Mouse (Mus musculus): Measurements from ENCODE around the gene Hist1h4m. TPM values are rescaled to one million over a fixed set of nuclear protein-coding genes. Genes with fewer than 3 reads are reported as not detected.
A peak's percentile ranks its signal among the peaks of the same experiment; 100 is the strongest.
"Not testable (repeated sequence)": the region's sequence is repeated elsewhere in the genome, so short reads cannot be mapped to it uniquely, and the experiment has no call there.

The Hist1h4m gene
- 10 to 100 TPM; 50.3 to 50.9 TPM for total RNA-seq (2021)
- long read RNA-seq, experiment 1 = 0 reads
- long read RNA-seq, experiment 2 = 0 reads

GRCm38 (mm10) chr13:21811539-21811938 is at the start of gene Hist1h4m:
Gene Hist1h4m (plus strand): TSS chr13:21811746.
- DNase-seq = peak; percentile 38
- H3K4me3 ChIP-seq = peak within 1 kb of the TSS; percentile 46
- H3K27ac ChIP-seq; intact Hi-C loops (cut with DNase I): not testable (repeated sequence)

GRCm38 (mm10) chr13:21778814-21779766 is 32.5 kb upstream of the Hist1h4m start:
- intact Hi-C loops (cut with DNase I) = loop anchor here (5.0 kb wide), 1 partner anchor 263 kb away; the partner anchor contains the start of genes Hist1h2ag, Hist1h2bj and Hist1h4i
- no peak for TF ChIP-seq CTCF (IDR thresholded peaks at IDR 0.05)
- peak; percentile 74 for DNase-seq
- Histone ChIP-seq H3K27ac (peak overlapping the region; percentile 91), H3K4me3 (peak overlapping the region; percentile 76)

- peak; percentile 54 for DNase-seq
- Histone ChIP-seq H3K4me3 (peak within 1 kb of the TSS; percentile 76), H3K27ac (peak within 1 kb of the TSS; percentile 91)
- no peak for TF ChIP-seq CTCF (IDR thresholded peaks at IDR 0.05)
- intact Hi-C loops (cut with DNase I) = loop anchor here (5.0 to 10.0 kb wide), 3 partner anchors 65 to 1655 kb away; partner anchors contain the start of genes Hist1h2ag, Hist1h2ai, Hist1h2bj and Hist1h2bl
These were observed 31.5 kb upstream of the Hist1h4m start, which contains the start of gene Hist1h1b for GRCm38 (mm10) chr13:21779767-21780731. Gene Hist1h1b (minus strand): TSS chr13:21780625.

- H3K27ac ChIP-seq = no peak overlapping the region; the same call in 1 of the 2 replicates
- intact Hi-C loops (cut with DNase I) = loop anchor here (10.0 kb wide), 2 partner anchors 66 to 1654 kb away; partner anchors contain the start of genes Hist1h2ai, Hist1h2bl and Hist1h3h
- peak overlapping the region; percentile 76 for H3K4me3 ChIP-seq
- DNase-seq = no peak
- no peak for TF ChIP-seq CTCF (IDR thresholded peaks at IDR 0.05)
These were observed 30.5 kb upstream of the Hist1h4m start for GRCm38 (mm10) chr13:21781021-21781555.

DNA sequence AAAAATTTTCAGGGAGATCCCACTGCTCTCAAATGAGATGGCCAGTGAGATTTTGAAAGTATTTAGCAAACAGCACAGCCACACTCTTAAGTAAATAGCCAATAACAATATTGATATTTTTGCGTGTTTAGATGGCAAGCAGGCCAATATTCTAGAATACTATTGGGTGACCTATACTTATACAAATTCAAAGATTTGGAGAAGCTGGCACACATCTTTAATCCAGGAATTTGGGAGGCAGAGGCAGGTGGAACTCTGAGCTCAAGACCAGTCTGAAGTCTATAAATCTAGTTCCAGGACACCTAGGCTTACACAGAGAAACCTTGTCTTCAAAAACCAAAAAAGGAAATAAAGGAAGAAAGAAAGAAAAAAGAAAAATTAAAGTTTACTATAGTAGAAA is 29.9 kb upstream of the Hist1h4m start:
- no peak for DNase-seq
- H3K27ac ChIP-seq = no peak overlapping the region
- H3K4me3 ChIP-seq = no peak overlapping the region
- intact Hi-C loops (cut with DNase I) = loop anchor here (10.0 kb wide), 2 partner anchors 67 to 1653 kb away; partner anchors contain the start of genes Hist1h2ai, Hist1h2bl and Hist1h3h
- TF ChIP-seq CTCF (IDR thresholded peaks at IDR 0.05) = no peak

DNA sequence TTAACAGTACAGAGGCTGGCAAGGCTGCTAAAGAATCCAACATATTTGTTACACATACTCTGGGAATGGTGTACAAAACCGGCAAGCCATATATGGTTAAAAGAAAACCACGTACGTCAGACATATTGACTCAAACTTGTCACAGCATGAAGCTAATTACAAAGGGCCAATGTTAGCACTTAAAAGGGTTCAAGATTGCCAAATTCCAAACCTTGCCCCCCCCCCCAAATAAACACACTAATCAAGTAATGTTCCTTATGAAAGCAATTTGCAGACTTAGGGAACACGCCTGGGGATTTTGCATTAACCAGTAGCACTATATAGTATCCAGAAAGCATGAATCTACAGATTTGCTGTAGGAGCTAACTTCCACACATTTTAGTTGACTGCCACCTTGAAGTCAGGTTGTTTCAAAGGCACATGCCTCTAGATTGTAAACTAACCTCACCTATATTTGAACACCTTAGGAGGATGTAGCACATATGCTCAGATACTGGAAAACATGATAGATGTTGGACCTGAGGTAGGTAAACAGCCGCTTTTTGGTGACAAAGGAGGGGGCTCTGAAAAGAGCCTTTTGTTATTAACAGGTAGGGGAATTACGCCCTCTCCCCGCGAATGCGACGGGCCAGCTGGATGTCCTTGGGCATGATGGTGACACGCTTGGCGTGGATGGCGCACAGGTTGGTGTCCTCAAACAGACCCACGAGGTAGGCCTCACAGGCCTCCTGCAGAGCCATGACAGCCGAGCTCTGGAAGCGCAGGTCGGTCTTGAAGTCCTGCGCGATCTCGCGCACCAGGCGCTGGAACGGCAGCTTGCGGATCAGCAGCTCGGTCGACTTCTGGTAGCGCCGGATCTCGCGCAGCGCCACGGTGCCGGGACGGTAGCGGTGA is 28.9 kb upstream of the Hist1h4m start:
- H3K4me3 ChIP-seq = peak overlapping the region; percentile 76
- intact Hi-C loops (cut with DNase I) = loop anchor here (10.0 kb wide), 2 partner anchors 68 to 1652 kb away; partner anchors contain the start of genes Hist1h2ai, Hist1h2bl and Hist1h3h
- DNase-seq = not testable (repeated sequence)
- H3K27ac ChIP-seq = peak overlapping the region; percentile 81

DNA sequence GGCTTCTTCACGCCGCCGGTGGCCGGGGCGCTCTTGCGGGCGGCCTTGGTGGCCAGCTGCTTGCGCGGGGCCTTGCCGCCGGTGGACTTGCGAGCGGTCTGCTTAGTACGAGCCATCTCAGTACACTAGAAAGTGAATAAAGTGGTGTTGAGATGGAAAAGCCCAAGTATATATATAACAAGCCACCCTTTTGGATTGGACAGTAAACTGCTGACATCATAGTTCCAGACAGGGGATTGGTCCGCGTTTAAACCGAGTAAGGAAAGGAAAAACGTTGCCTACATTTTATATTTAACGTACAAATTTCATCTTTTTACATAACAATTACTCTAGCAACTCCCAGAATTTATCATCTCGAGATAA is 28.3 kb upstream of the Hist1h4m start, which contains the start of gene Hist1h3i:
Gene Hist1h3i (minus strand): TSS at position 116 of the 363 bp plus-strand sequence.
- intact Hi-C loops (cut with DNase I) = loop anchor here (10.0 kb wide), 2 partner anchors 68 to 1652 kb away; partner anchors contain the start of genes Hist1h2ai, Hist1h2bl and Hist1h3h
- TF ChIP-seq CTCF (IDR thresholded peaks at IDR 0.05) = no peak
- DNase-seq = peak; percentile 41
- Histone ChIP-seq H3K4me3 (peak within 1 kb of the TSS; percentile 76), H3K27ac (peak within 1 kb of the TSS; percentile 81)

GRCm38 (mm10) chr13:21783734-21784161 is 27.8 kb upstream of the Hist1h4m start:
- DNase-seq = no peak
- TF ChIP-seq CTCF (IDR thresholded peaks at IDR 0.05) = no peak
- Histone ChIP-seq H3K4me3 (peak overlapping the region; percentile 76), H3K27ac (peak overlapping the region; percentile 81)
- intact Hi-C loops (cut with DNase I) = loop anchor here (10.0 kb wide), 2 partner anchors 69 to 1651 kb away; partner anchors contain the start of genes Hist1h2ai, Hist1h2bl and Hist1h3h

DNA sequence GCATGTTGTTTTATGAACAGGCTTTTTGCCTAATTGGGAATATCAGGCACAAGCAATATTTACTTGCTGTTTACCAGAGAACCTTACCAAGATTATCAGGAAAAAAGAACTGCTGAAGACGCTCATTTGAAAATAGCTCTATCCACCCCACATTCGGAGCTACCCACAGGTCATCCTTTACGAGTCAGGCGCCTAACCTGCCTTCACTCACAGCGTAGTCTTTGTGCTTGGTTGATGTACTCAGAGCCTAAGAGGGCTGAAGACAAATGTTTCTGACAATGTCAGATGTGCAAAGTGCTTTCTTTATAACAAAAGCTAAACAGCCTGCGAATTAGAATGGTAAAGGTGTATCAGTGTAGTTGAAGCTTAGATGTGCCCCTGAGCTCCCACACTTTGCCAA is 27.2 kb upstream of the Hist1h4m start:
- H3K27ac ChIP-seq = no peak overlapping the region
- intact Hi-C loops (cut with DNase I) = loop anchor here (10.0 kb wide), 2 partner anchors 70 to 1650 kb away; partner anchors contain the start of genes Hist1h2ai, Hist1h2bl and Hist1h3h
- no peak for TF ChIP-seq CTCF (IDR thresholded peaks at IDR 0.05)

GRCm38 (mm10) chr13:21786189-21786898 is 25.2 kb upstream of the Hist1h4m start:
- Histone ChIP-seq H3K27ac (peak overlapping the region; percentile 51; the same call in 1 of the 2 replicates), H3K4me3 (peak overlapping the region; percentile 73)
- intact Hi-C loops (cut with DNase I) = loop anchor here (10.0 kb wide), 2 partner anchors 72 to 1648 kb away; partner anchors contain the start of genes Hist1h2ai, Hist1h2bl and Hist1h3h
- no peak for TF ChIP-seq CTCF (IDR thresholded peaks at IDR 0.05)
- DNase-seq = no peak

More for the DNA sequence above, 27.2 kb upstream of the Hist1h4m start:
- peak overlapping the region; percentile 76 for H3K4me3 ChIP-seq
- no peak for DNase-seq

DNA sequence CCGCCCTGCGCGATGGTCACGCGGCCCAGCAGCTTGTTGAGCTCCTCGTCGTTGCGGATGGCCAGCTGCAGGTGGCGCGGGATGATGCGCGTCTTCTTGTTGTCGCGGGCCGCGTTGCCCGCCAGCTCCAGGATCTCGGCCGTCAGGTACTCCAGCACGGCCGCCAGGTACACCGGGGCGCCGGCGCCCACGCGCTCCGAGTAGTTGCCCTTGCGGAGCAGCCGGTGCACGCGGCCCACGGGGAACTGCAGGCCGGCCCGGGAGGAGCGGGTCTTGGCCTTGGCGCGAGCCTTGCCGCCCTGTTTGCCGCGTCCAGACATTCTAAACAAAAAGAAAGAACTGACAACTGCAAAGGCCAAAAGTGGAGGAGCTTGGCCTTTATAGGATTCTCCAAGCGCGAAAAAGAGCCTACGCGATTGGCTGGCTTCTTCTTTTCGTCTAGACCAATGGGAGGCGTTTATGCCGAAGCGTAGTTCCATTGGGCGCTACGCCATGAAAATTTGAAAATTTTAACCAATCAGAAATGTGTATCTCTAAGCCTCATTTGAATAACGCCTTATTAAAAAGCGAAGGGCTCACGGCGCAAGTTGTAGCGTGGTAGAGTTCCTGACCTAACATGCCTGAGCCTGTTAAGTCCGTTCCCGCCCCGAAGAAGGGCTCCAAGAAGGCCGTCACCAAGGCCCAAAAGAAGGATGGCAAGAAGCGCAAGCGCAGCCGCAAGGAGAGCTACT is 24.5 kb upstream of the Hist1h4m start, which contains the start of the genes Hist1h2an and Hist1h2bp:
Gene Hist1h2an (minus strand): TSS at position 320 of the 731 bp plus-strand sequence.
Gene Hist1h2bp (plus strand): TSS at position 563 of the 731 bp plus-strand sequence.
- peak; percentile 84 for DNase-seq
- intact Hi-C loops (cut with DNase I) = loop anchor here (10.0 kb wide), 2 partner anchors 72 to 1648 kb away; partner anchors contain the start of genes Hist1h2ai, Hist1h2bl and Hist1h3h
- Histone ChIP-seq H3K4me3 (peak within 1 kb of the TSS; percentile 73), H3K27ac (peak within 1 kb of the TSS; percentile 77)
